Mouse (Mus musculus) spleen, adult 2 months (tissue): Measurements from ENCODE around the gene Gm10972. TPM values are rescaled to one million over a fixed set of nuclear protein-coding genes. Genes with fewer than 3 reads are reported as not detected.

Source experiments
- DNase-seq, 2 experiments: peaks; one replicate each; pipeline versions ENCODE4 v3.0.0 to v3.0.0-alpha.2; 2012 to 2021; ENCODE audit warnings: low spot score in 2 of 2, low read depth in 1 of 2
- H3K27ac ChIP-seq: fragments of 200-500 bp; 2 replicates; pipeline ENCODE4 v1.5.1; 2012; ENCODE audit warnings: low read length, inconsistent platforms; ENCODE audit not compliant: insufficient read depth
- H3K27me3 ChIP-seq: fragments of 200-500 bp; 2 replicates; pipeline ENCODE4 v1.6.1; 2012; ENCODE audit warnings: mild to moderate bottlenecking, moderate library complexity, low read length, inconsistent platforms; ENCODE audit not compliant: control insufficient read depth, insufficient read depth
- H3K36me3 ChIP-seq: fragments of 200-500 bp; 2 replicates; pipeline ENCODE4 v1.6.1; 2012; ENCODE audit warnings: mild to moderate bottlenecking, low read length, inconsistent platforms; ENCODE audit not compliant: control insufficient read depth, insufficient read depth
- H3K4me1 ChIP-seq: fragments of 200-500 bp; 2 replicates; pipeline ENCODE4 v1.6.1; 2011; ENCODE audit warnings: inconsistent platforms; ENCODE audit not compliant: control insufficient read depth, insufficient read depth, insufficient read length
- H3K4me3 ChIP-seq: fragments of 200-500 bp; 2 replicates; pipeline ENCODE4 v1.5.1; 2011; ENCODE audit warnings: mild to moderate bottlenecking, inconsistent platforms; ENCODE audit not compliant: insufficient read depth, insufficient read length; ENCODE audit errors: extremely low read depth
- CTCF ChIP-seq: fragments of 200-500 bp; IDR thresholded peaks from 2 replicates; pipeline ENCODE4 v1.5.1; 2011; ENCODE audit warnings: mild to moderate bottlenecking, inconsistent platforms; ENCODE audit not compliant: insufficient read depth, insufficient read length, insufficient replicate concordance; ENCODE audit errors: extremely low read depth
- POLR2A ChIP-seq: fragments of 200-500 bp; IDR thresholded peaks from 2 replicates; pipeline ENCODE4 v1.6.1; 2011; ENCODE audit warnings: low read depth, low read length, inconsistent platforms
- WGBS: fragments of 180-500 bp; shearing (Covaris S2); methylation state at CpG from one replicate; pipeline ENCODE4 v1.1.7; 2018; 5-methylcytosine and 5-hydroxymethylcytosine counted together
- polyA plus RNA-seq: library from polyadenylated mRNA; depleted of rRNA; stranded (reverse); fragments of >200 nt; gene quantifications from 2 replicates; pipeline ENCODE4 v1.2.3, GENCODE M21; 2012

Gene Gm10972
- polyA plus RNA-seq, 1 experiment: not detected

GRCm38 (mm10) chr3:94611834-94612233, 31.1 kb upstream of the Gm10972 start:
- Histone ChIP-seq H3K4me1 (no peaks in the 10 kb centered on the region), H3K27me3 (no peaks in the 10 kb centered on the region), H3K36me3 (no peaks in the 10 kb centered on the region), H3K27ac (no peak overlapping the region), H3K4me3 (no peak overlapping the region)
- WGBS: 83% methylated on average over 5 of the region's 5 CpGs
- TF ChIP-seq CTCF (no peak), POLR2A (no peak)
- DNase-seq: no peak

GRCm38 (mm10) chr3:94612274-94612673, 30.6 kb upstream of the Gm10972 start:
- Histone ChIP-seq H3K4me1 (no peaks in the 10 kb centered on the region), H3K4me3 (no peak overlapping the region), H3K27me3 (no peaks in the 10 kb centered on the region), H3K27ac (no peak overlapping the region), H3K36me3 (no peaks in the 10 kb centered on the region)
- TF ChIP-seq CTCF: no peak
- no peak for TF ChIP-seq POLR2A
- DNase-seq: no peak
- WGBS: 52% methylated on average over 1 of the region's 1 CpGs

- DNase-seq: no peak
- Histone ChIP-seq H3K4me1 (no peaks in the 10 kb centered on the region), H3K36me3 (no peaks in the 10 kb centered on the region), H3K27me3 (no peaks in the 10 kb centered on the region), H3K4me3 (no peak overlapping the region), H3K27ac (no peak overlapping the region)
- TF ChIP-seq CTCF (no peak), POLR2A (no peak)
- WGBS: 85% methylated on average over 7 of the region's 7 CpGs
Measured at GRCm38 (mm10) chr3:94613258-94613878, 29.5 kb upstream of the Gm10972 start.

GRCm38 (mm10) chr3:94616717-94617116, 26.2 kb upstream of the Gm10972 start:
- no peak for TF ChIP-seq POLR2A
- peak; percentile 40; the same call in 1 of the 2 replicates for TF ChIP-seq CTCF
- Histone ChIP-seq H3K4me1 (no peaks in the 10 kb centered on the region), H3K27me3 (no peaks in the 10 kb centered on the region), H3K36me3 (no peaks in the 10 kb centered on the region), H3K27ac (no peak overlapping the region), H3K4me3 (no peak overlapping the region)
- peak; percentile 17 to 28 for DNase-seq
- WGBS: 36% methylated on average over 4 of the region's 4 CpGs

- no peak for DNase-seq
- Histone ChIP-seq H3K36me3 (no peaks in the 10 kb centered on the region), H3K27ac (no peak overlapping the region), H3K4me3 (no peak overlapping the region), H3K4me1 (no peaks in the 10 kb centered on the region), H3K27me3 (no peaks in the 10 kb centered on the region)
- TF ChIP-seq POLR2A: no peak
- no peak for TF ChIP-seq CTCF
- WGBS: 86% methylated on average over 11 of the region's 11 CpGs
Measured at GRCm38 (mm10) chr3:94621740-94622507, 21.0 kb upstream of the Gm10972 start.

- Histone ChIP-seq H3K4me1 (no peaks in the 10 kb centered on the region), H3K36me3 (no peaks in the 10 kb centered on the region), H3K4me3 (no peak overlapping the region), H3K27me3 (no peaks in the 10 kb centered on the region), H3K27ac (no peak overlapping the region)
- no peak for DNase-seq
- TF ChIP-seq CTCF: no peak
- TF ChIP-seq POLR2A: no peak
- WGBS: 93% methylated on average over 10 of the region's 10 CpGs
Measured at GRCm38 (mm10) chr3:94622550-94622949, 20.4 kb upstream of the Gm10972 start.

GRCm38 (mm10) chr3:94624281-94624680, 18.6 kb upstream of the Gm10972 start:
- Histone ChIP-seq H3K27ac (no peak overlapping the region), H3K36me3 (no peaks in the 10 kb centered on the region), H3K27me3 (no peaks in the 10 kb centered on the region), H3K4me3 (no peak overlapping the region), H3K4me1 (no peaks in the 10 kb centered on the region)
- WGBS: 93% methylated on average over 4 of the region's 4 CpGs
- DNase-seq: no peak
- TF ChIP-seq POLR2A (no peak), CTCF (no peak)
